ENCODE assay signal across 19 mouse cellular contexts in genomic region chr7:66857610-66858009, GRCm38 (mm10). TPM values are rescaled to one million over a fixed set of nuclear protein-coding genes. Genes with fewer than 3 reads are reported as not detected.
"Had no signal": no experiment of that assay in that cellular context is flagged by ENCODE, and none has a peak within 500 bp of the region (broad histone marks: within the 10 kb centered on the region; RNA-seq: fewer than 3 reads in every experiment).

No protein-coding gene starts in this region.

- H3K9me3 ChIP-seq: limb, embryonic 12.5 days; limb, embryonic 15.5 days; midbrain, embryonic 12.5 days; midbrain, embryonic 15.5 days; neural tube, embryonic 12.5 days; neural tube, embryonic 15.5 days; stomach, embryonic 15.5 days had no signal

- DNase-seq: kidney, adult 18-20 months; kidney, postnatal 25 days; left cerebral cortex, postnatal 4 days; liver, postnatal 0 days; right cerebral cortex, adult 18-20 months; right cerebral cortex, postnatal 14 days; right cerebral cortex, postnatal 4 days; thymus, postnatal 25 days had no signal

- H3K9ac ChIP-seq: limb, embryonic 12.5 days; limb, embryonic 15.5 days; liver, embryonic 14.5 days; liver, postnatal 0 days; midbrain, embryonic 12.5 days; midbrain, embryonic 15.5 days; neural tube, embryonic 12.5 days; neural tube, embryonic 15.5 days; stomach, embryonic 15.5 days had no signal

- ATAC-seq: liver, postnatal 0 days; midbrain, embryonic 15.5 days had no signal

- H3K27ac ChIP-seq: kidney, postnatal 0 days; limb, embryonic 12.5 days; limb, embryonic 15.5 days; liver, embryonic 14.5 days; macrophage; midbrain, embryonic 12.5 days; midbrain, embryonic 15.5 days; neural tube, embryonic 12.5 days; neural tube, embryonic 15.5 days; stomach, embryonic 15.5 days had no signal

- H3K4me2 ChIP-seq: limb, embryonic 12.5 days; limb, embryonic 15.5 days; liver, embryonic 11.5 days; midbrain, embryonic 12.5 days; midbrain, embryonic 15.5 days; neural tube, embryonic 12.5 days; neural tube, embryonic 15.5 days; stomach, embryonic 15.5 days had no signal

- H3K4me1 ChIP-seq: midbrain, embryonic 12.5 days; midbrain, embryonic 15.5 days; neural tube, embryonic 12.5 days; stomach, embryonic 15.5 days had no signal

- H3K27me3 ChIP-seq: limb, embryonic 12.5 days; limb, embryonic 15.5 days; midbrain, embryonic 12.5 days; midbrain, embryonic 15.5 days; neural tube, embryonic 12.5 days; neural tube, embryonic 15.5 days; stomach, embryonic 15.5 days had no signal

- H3K4me3 ChIP-seq: limb, embryonic 12.5 days; limb, embryonic 15.5 days; midbrain, embryonic 12.5 days; midbrain, embryonic 15.5 days; neural tube, embryonic 12.5 days; neural tube, embryonic 15.5 days; stomach, embryonic 15.5 days had no signal

- H3K36me3 ChIP-seq: midbrain, embryonic 12.5 days; midbrain, embryonic 15.5 days; neural tube, embryonic 12.5 days; neural tube, embryonic 15.5 days had no signal

RNA-seq across cellular contexts. Expression of gene Adamts17, which starts 18.1 kb away (rescaled TPM):
- polyA plus RNA-seq: macrophage had no signal
